Mouse (Mus musculus) forebrain, postnatal 0 days (tissue): ENCODE results near the gene Lrsam1. TPM values are rescaled to one million over a fixed set of nuclear protein-coding genes. Genes with fewer than 3 reads are reported as not detected.

Source experiments
- ATAC-seq: fragments of 200-750 bp; cut with Nextera tagmentation; 2 replicates; pipeline ENCODE4 v1.8.0; 2017; ENCODE audit warnings: mild to moderate bottlenecking, moderate library complexity
- DNase-seq: peaks from one replicate; pipeline ENCODE4 v3.0.0-alpha.2; 2015
- H3K27ac ChIP-seq: fragments of 300-500 bp; sonication (generic); 2 replicates; pipeline ENCODE4 v1.5.1; 2014; ENCODE audit warnings: low read depth, mild to moderate bottlenecking, antibody characterized with exemption, low read length, moderate library complexity, mixed read lengths
- H3K27me3 ChIP-seq: fragments of 300-500 bp; sonication (generic); 2 replicates; pipeline ENCODE4 v1.6.1; 2014; ENCODE audit warnings: mild to moderate bottlenecking, low read length, mixed read lengths; ENCODE audit not compliant: insufficient read depth
- H3K36me3 ChIP-seq: fragments of 300-500 bp; sonication (generic); 2 replicates; pipeline ENCODE4 v1.6.1; 2014; ENCODE audit warnings: mild to moderate bottlenecking, moderate library complexity; ENCODE audit not compliant: insufficient read depth
- H3K4me1 ChIP-seq: fragments of 300-500 bp; sonication (generic); 2 replicates; pipeline ENCODE4 v1.6.1; 2014; ENCODE audit warnings: antibody characterized with exemption; ENCODE audit not compliant: insufficient read depth
- H3K4me2 ChIP-seq: fragments of 300-500 bp; sonication (generic); 2 replicates; pipeline ENCODE4 v1.6.1; 2014; ENCODE audit warnings: low read depth, mild to moderate bottlenecking, moderate library complexity
- H3K4me3 ChIP-seq: fragments of 300-500 bp; sonication (generic); 2 replicates; pipeline ENCODE4 v1.5.1; 2014; ENCODE audit warnings: low read depth, low read length, mixed read lengths
- H3K9ac ChIP-seq: fragments of 300-500 bp; sonication (generic); 2 replicates; pipeline ENCODE4 v1.6.1; 2014; ENCODE audit warnings: mild to moderate bottlenecking
- H3K9me3 ChIP-seq: fragments of 300-500 bp; sonication (generic); 2 replicates; pipeline ENCODE4 v1.6.1; 2016; ENCODE audit warnings: low read length
- CTCF ChIP-seq: sonication (generic); IDR thresholded peaks from 2 replicates; pipeline ENCODE4 v1.5.1; 2016; ENCODE audit warnings: antibody characterized with exemption, control low read depth, low read depth
- WGBS: fragments of 180-500 bp; shearing (Covaris S2); extraction: QIAGEN DNeasy Blood & Tissue Kit; methylation state at CpG from one replicate; pipeline ENCODE4 v1.1.7; 2014; 5-methylcytosine and 5-hydroxymethylcytosine counted together
- polyA plus RNA-seq: library from polyadenylated mRNA; unstranded; fragments of >200 nt; fragmentation: Nextera tagmentation; extraction: Ambion mirVana; gene quantifications from 2 replicates; pipeline ENCODE4 v1.2.1, GENCODE M21; 2015
- total RNA-seq: library from RNA; depleted of rRNA; stranded (reverse); fragments of >200 nt; gene quantifications from 2 replicates; pipeline ENCODE4 v1.2.3, GENCODE M21; 2014; rRNA removed

Lrsam1 gene
- total and polyA plus RNA-seq, 2 experiments from 2014 or later = 17.4 to 28.7 TPM

GRCm38 (mm10) chr2:32877303-32877702 is 84.1 kb downstream of the Lrsam1 start:
- WGBS = 28% methylated on average over 5 of the region's 5 CpGs
- H3K4me1 ChIP-seq = peaks cover 28% of the 10 kb centered on the region
- peak overlapping the region; percentile 91 for H3K4me2 ChIP-seq
- TF ChIP-seq CTCF = no peak
- no peak for ATAC-seq
- H3K27me3 ChIP-seq = no peaks in the 10 kb centered on the region
- H3K4me3 ChIP-seq = peak overlapping the region; percentile 85
- no peaks in the 10 kb centered on the region for H3K9me3 ChIP-seq
- peak overlapping the region; percentile 95; the same call in 1 of the 2 replicates for H3K27ac ChIP-seq
- H3K9ac ChIP-seq = peak overlapping the region; percentile 96
- no peaks in the 10 kb centered on the region for H3K36me3 ChIP-seq
- no peak for DNase-seq

- H3K36me3 ChIP-seq = no peaks in the 10 kb centered on the region
- H3K4me2 ChIP-seq = peak overlapping the region; percentile 91
- peak; percentile 43 for DNase-seq
- H3K9ac ChIP-seq = peak overlapping the region; percentile 96
- H3K27ac ChIP-seq = peak overlapping the region; percentile 95
- no peaks in the 10 kb centered on the region for H3K9me3 ChIP-seq
- peaks cover 28% of the 10 kb centered on the region for H3K4me1 ChIP-seq
- peak; percentile 7 for ATAC-seq
- H3K27me3 ChIP-seq = no peaks in the 10 kb centered on the region
- whole genome bisulfite sequencing = 2% methylated on average over 20 of the region's 20 CpGs
- no peak for TF ChIP-seq CTCF
- H3K4me3 ChIP-seq = peak overlapping the region; percentile 85
Observed at GRCm38 (mm10) chr2:32876490-32877302, 84.7 kb downstream of the Lrsam1 start.

- DNase-seq (peak; percentile 88), ATAC-seq (peak; percentile 87)
- H3K4me2 ChIP-seq = peak within 1 kb of the TSS; percentile 91
- H3K27ac ChIP-seq = peak within 1 kb of the TSS; percentile 95
- H3K9ac ChIP-seq = peak within 1 kb of the TSS; percentile 96
- H3K27me3 ChIP-seq = no peaks in the 10 kb centered on the region
- peaks cover 23% of the 10 kb centered on the region for H3K4me1 ChIP-seq
- H3K36me3 ChIP-seq = no peaks in the 10 kb centered on the region
- 4% methylated on average over 64 of the region's 68 CpGs for WGBS
- TF ChIP-seq CTCF = no peak
- no peaks in the 10 kb centered on the region for H3K9me3 ChIP-seq
- peak within 1 kb of the TSS; percentile 85 for H3K4me3 ChIP-seq
Observed at GRCm38 (mm10) chr2:32875675-32876489, 85.5 kb downstream of the Lrsam1 start, which contains the start of gene Fam129b. Gene Fam129b, plus strand, starts transcription at chr2:32876114.

Other genes starting within 250 kb of the Lrsam1 start
- gene Cdk9, start 248.5 kb downstream of the Lrsam1 start, total RNA-seq = 90.5 and 94.5 TPM in 2 replicates
- gene Cdk9, start 248.5 kb downstream of the Lrsam1 start, polyA plus RNA-seq = 66.5 and 67.5 TPM in 2 replicates
- 16.5 and 24.1 TPM in 2 replicates for gene Sh2d3c, start 240.6 kb downstream of the Lrsam1 start, total RNA-seq
- 41.3 and 48.9 TPM in 2 replicates for gene Sh2d3c, start 240.6 kb downstream of the Lrsam1 start, polyA plus RNA-seq
- 2.1 and 4.3 TPM in 2 replicates for gene 6330409D20Rik, start 220.6 kb downstream of the Lrsam1 start, total RNA-seq
- gene 6330409D20Rik, start 220.6 kb downstream of the Lrsam1 start, polyA plus RNA-seq = 2.2 and 2.9 TPM in 2 replicates
- 51.4 and 54.3 TPM in 2 replicates for gene Tor2a, start 204.4 kb downstream of the Lrsam1 start, total RNA-seq
- 40.7 and 44.8 TPM in 2 replicates for gene Tor2a, start 204.4 kb downstream of the Lrsam1 start, polyA plus RNA-seq
- gene Ttc16, start 186.0 kb downstream of the Lrsam1 start, total RNA-seq = 1.00 and 1.8 TPM in 2 replicates
- gene Ttc16, start 186.0 kb downstream of the Lrsam1 start, polyA plus RNA-seq = 0.68 and 1.2 TPM in 2 replicates
- gene Ptrh1, start 185.8 kb downstream of the Lrsam1 start, total RNA-seq = 2.4 and 5.5 TPM in 2 replicates
- gene Ptrh1, start 185.8 kb downstream of the Lrsam1 start, polyA plus RNA-seq = 4.0 and 4.8 TPM in 2 replicates
- gene Cfap157, start 177.2 kb downstream of the Lrsam1 start, total RNA-seq = 1.0 and 1.2 TPM in 2 replicates
- gene Cfap157, start 177.2 kb downstream of the Lrsam1 start, polyA plus RNA-seq = 0.94 and 2.8 TPM in 2 replicates
- gene Stxbp1, start 114.4 kb downstream of the Lrsam1 start, total RNA-seq = 109 and 135 TPM in 2 replicates
- gene Stxbp1, start 114.4 kb downstream of the Lrsam1 start, polyA plus RNA-seq = 268 and 350 TPM in 2 replicates
- gene Fam129b, start 85.5 kb downstream of the Lrsam1 start, total RNA-seq = 38.1 and 43.9 TPM in 2 replicates
- gene Fam129b, start 85.5 kb downstream of the Lrsam1 start, polyA plus RNA-seq = 26.6 and 27.7 TPM in 2 replicates
- 266 and 507 TPM in 2 replicates for gene Rpl12, start 55 bp downstream of the Lrsam1 start, total RNA-seq
- gene Rpl12, start 55 bp downstream of the Lrsam1 start, polyA plus RNA-seq = 102 and 129 TPM in 2 replicates
- gene Slc2a8, start 20.5 kb upstream of the Lrsam1 start, total RNA-seq = 18.9 and 26.9 TPM in 2 replicates
- gene Slc2a8, start 20.5 kb upstream of the Lrsam1 start, polyA plus RNA-seq = 22.8 and 24.6 TPM in 2 replicates
- 114 and 139 TPM in 2 replicates for gene Garnl3, start 170.0 kb upstream of the Lrsam1 start, total RNA-seq
- gene Garnl3, start 170.0 kb upstream of the Lrsam1 start, polyA plus RNA-seq = 43.7 and 49.8 TPM in 2 replicates